Mouse (Mus musculus): Measurements from ENCODE around the gene Pygm. TPM values are rescaled to one million over a fixed set of nuclear protein-coding genes. Genes with fewer than 3 reads are reported as not detected.

Pygm gene
- polyA plus RNA-seq, 1 experiment from 2014 or later: 225 TPM

- Histone ChIP-seq H3K9me3 (ENCODE audit: control insufficient read depth, low read length) (no peaks in the 10 kb centered on the region), H3K9ac (ENCODE audit: low read length) (no peak overlapping the region), H3K4me3 (ENCODE audit: control insufficient read depth in 1 of 2, insufficient read depth in 1 of 2, low read depth in 1 of 2, low read length in 2 of 2) (no peak overlapping the region), H3K27ac (replicated peaks in 1 of 2; ENCODE audit: control insufficient read depth in 1 of 2, insufficient read depth in 1 of 2, low read depth in 2 of 2, low read length in 2 of 2) (no peak overlapping the region), H3K4me1 (ENCODE audit: control insufficient read depth in 2 of 2, insufficient read depth in 2 of 2, low read length in 2 of 2) (peaks cover 22 to 38% of the 10 kb centered on the region in 2 experiments), H3K36me3 (ENCODE audit: control insufficient read depth, insufficient read depth, low read length) (peaks cover 42% of the 10 kb centered on the region), H3K27me3 (ENCODE audit: control insufficient read depth, insufficient read depth, low read length) (no peaks in the 10 kb centered on the region), H3K4me2 (ENCODE audit: low read length) (no peak overlapping the region)
- ATAC-seq (ENCODE audit: insufficient number of reproducible peaks, insufficient read depth, low FRiP score, low read depth): no peak
- 93% methylated on average over 9 of the region's 9 CpGs for WGBS
Measured at GRCm38 (mm10) chr19:6380411-6381166, 3.6 kb upstream of the Pygm start.

- Histone ChIP-seq H3K4me3 (ENCODE audit: control insufficient read depth in 1 of 2, insufficient read depth in 1 of 2, low read depth in 1 of 2, low read length in 2 of 2) (no peak overlapping the region), H3K9me3 (ENCODE audit: control insufficient read depth, low read length) (no peaks in the 10 kb centered on the region), H3K27me3 (ENCODE audit: control insufficient read depth, insufficient read depth, low read length) (no peaks in the 10 kb centered on the region), H3K27ac (replicated peaks in 1 of 2; ENCODE audit: control insufficient read depth in 1 of 2, insufficient read depth in 1 of 2, low read depth in 2 of 2, low read length in 2 of 2) (no peak overlapping the region), H3K4me2 (ENCODE audit: low read length) (no peak overlapping the region), H3K36me3 (ENCODE audit: control insufficient read depth, insufficient read depth, low read length) (peaks cover 39% of the 10 kb centered on the region), H3K9ac (ENCODE audit: low read length) (no peak overlapping the region), H3K4me1 (ENCODE audit: control insufficient read depth in 2 of 2, insufficient read depth in 2 of 2, low read length in 2 of 2) (peaks cover 28 to 44% of the 10 kb centered on the region in 2 experiments)
- WGBS: 95% methylated on average over 5 of the region's 5 CpGs
- ATAC-seq (ENCODE audit: insufficient number of reproducible peaks, insufficient read depth, low FRiP score, low read depth): no peak
Measured at GRCm38 (mm10) chr19:6381238-6381637, 3.0 kb upstream of the Pygm start.

GRCm38 (mm10) chr19:6382323-6382924 lies 1.8 kb upstream of the Pygm start:
- peaks cover 39% of the 10 kb centered on the region for H3K36me3 ChIP-seq (ENCODE audit: control insufficient read depth, insufficient read depth, low read length)
- peaks cover 32 to 50% of the 10 kb centered on the region in 2 experiments for H3K4me1 ChIP-seq (ENCODE audit: control insufficient read depth in 2 of 2, insufficient read depth in 2 of 2, low read length in 2 of 2)
- H3K9ac ChIP-seq (ENCODE audit: low read length): no peak overlapping the region
- no peak overlapping the region for H3K4me3 ChIP-seq (ENCODE audit: control insufficient read depth in 1 of 2, insufficient read depth in 1 of 2, low read depth in 1 of 2, low read length in 2 of 2)
- no peaks in the 10 kb centered on the region for H3K9me3 ChIP-seq (ENCODE audit: control insufficient read depth, low read length)
- peak overlapping the region; percentile 8 to 94; a peak in 1 of 4 replicates for H3K27ac ChIP-seq (replicated peaks in 1 of 2; ENCODE audit: control insufficient read depth in 1 of 2, insufficient read depth in 1 of 2, low read depth in 2 of 2, low read length in 2 of 2)
- WGBS: 65% methylated on average over 4 of the region's 4 CpGs
- no peak overlapping the region for H3K4me2 ChIP-seq (ENCODE audit: low read length)
- ATAC-seq (ENCODE audit: insufficient number of reproducible peaks, insufficient read depth, low FRiP score, low read depth): no peak
- H3K27me3 ChIP-seq (ENCODE audit: control insufficient read depth, insufficient read depth, low read length): no peaks in the 10 kb centered on the region

- H3K9ac ChIP-seq (ENCODE audit: low read length): peak overlapping the region; percentile 47
- peaks cover 30 to 44% of the 10 kb centered on the region in 2 experiments for H3K4me1 ChIP-seq (ENCODE audit: control insufficient read depth in 2 of 2, insufficient read depth in 2 of 2, low read length in 2 of 2)
- H3K4me2 ChIP-seq (ENCODE audit: low read length): peak overlapping the region; percentile 83
- no peaks in the 10 kb centered on the region for H3K27me3 ChIP-seq (ENCODE audit: control insufficient read depth, insufficient read depth, low read length)
- peak overlapping the region; percentile 89 to 94 for H3K27ac ChIP-seq (replicated peaks in 1 of 2; ENCODE audit: control insufficient read depth in 1 of 2, insufficient read depth in 1 of 2, low read depth in 2 of 2, low read length in 2 of 2)
- ATAC-seq (ENCODE audit: insufficient number of reproducible peaks, insufficient read depth, low FRiP score, low read depth): no peak
- H3K4me3 ChIP-seq (ENCODE audit: control insufficient read depth in 1 of 2, insufficient read depth in 1 of 2, low read depth in 1 of 2, low read length in 2 of 2): no peak overlapping the region
- H3K9me3 ChIP-seq (ENCODE audit: control insufficient read depth, low read length): no peaks in the 10 kb centered on the region
- H3K36me3 ChIP-seq (ENCODE audit: control insufficient read depth, insufficient read depth, low read length): peaks cover 37% of the 10 kb centered on the region
- 20% methylated on average over 5 of the region's 5 CpGs for WGBS
Measured at GRCm38 (mm10) chr19:6383470-6383869, 729 bp upstream of the Pygm start.

DNA sequence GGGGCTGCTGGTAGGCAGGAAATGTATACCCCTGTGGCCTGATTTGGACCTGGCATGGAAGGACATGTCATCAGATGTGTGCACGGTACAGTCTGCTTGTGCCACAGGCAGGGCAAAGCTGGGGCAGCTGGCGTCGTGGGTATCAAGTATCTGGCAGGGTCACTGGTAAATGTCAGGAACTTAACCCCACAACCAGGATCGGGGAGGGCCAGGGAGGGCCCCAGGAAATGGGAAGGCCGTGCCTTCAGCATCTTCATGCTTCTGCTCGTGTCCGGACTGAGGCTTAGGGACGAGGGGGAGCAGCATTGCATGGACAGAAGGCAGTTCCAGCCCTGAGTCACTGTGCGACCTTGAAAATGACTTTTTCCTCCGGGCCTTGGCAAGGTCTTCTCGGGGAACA lies 755 bp downstream of the Pygm start:
- no peak for ATAC-seq (ENCODE audit: insufficient number of reproducible peaks, insufficient read depth, low FRiP score, low read depth)
- Histone ChIP-seq H3K36me3 (ENCODE audit: control insufficient read depth, insufficient read depth, low read length) (peaks cover 38% of the 10 kb centered on the region), H3K27me3 (ENCODE audit: control insufficient read depth, insufficient read depth, low read length) (no peaks in the 10 kb centered on the region), H3K4me1 (ENCODE audit: control insufficient read depth in 2 of 2, insufficient read depth in 2 of 2, low read length in 2 of 2) (peaks cover 30 to 52% of the 10 kb centered on the region in 2 experiments), H3K27ac (replicated peaks in 1 of 2; ENCODE audit: control insufficient read depth in 1 of 2, insufficient read depth in 1 of 2, low read depth in 2 of 2, low read length in 2 of 2) (peak overlapping the region; percentile 89 to 94), H3K9me3 (ENCODE audit: control insufficient read depth, low read length) (no peaks in the 10 kb centered on the region), H3K4me2 (ENCODE audit: low read length) (peak overlapping the region; percentile 83), H3K9ac (ENCODE audit: low read length) (peak overlapping the region; percentile 80), H3K4me3 (ENCODE audit: control insufficient read depth in 1 of 2, insufficient read depth in 1 of 2, low read depth in 1 of 2, low read length in 2 of 2) (peak overlapping the region; percentile 48 to 49)
- WGBS: 25% methylated on average over 11 of the region's 11 CpGs

DNA sequence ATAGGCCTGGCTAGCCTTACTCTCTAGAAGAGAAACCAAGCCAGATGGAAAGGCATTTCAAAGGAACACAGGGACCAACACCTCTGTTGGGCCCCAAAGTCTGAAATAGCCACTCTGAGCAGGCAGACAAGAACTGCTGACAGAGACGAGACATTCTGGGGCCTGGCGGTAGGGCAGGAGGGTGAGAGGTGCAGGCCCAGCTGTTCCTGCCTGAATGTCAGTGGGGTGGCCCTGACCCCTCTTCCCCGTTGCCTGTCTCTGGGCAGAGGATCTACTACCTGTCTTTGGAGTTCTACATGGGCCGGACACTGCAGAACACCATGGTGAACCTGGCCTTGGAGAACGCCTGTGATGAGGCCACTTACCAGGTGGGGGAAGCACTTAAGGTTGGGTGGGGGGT lies 1.2 kb downstream of the Pygm start:
- Histone ChIP-seq H3K9me3 (ENCODE audit: control insufficient read depth, low read length) (no peaks in the 10 kb centered on the region), H3K9ac (ENCODE audit: low read length) (peak overlapping the region; percentile 80), H3K4me2 (ENCODE audit: low read length) (peak overlapping the region; percentile 83), H3K36me3 (ENCODE audit: control insufficient read depth, insufficient read depth, low read length) (peaks cover 43% of the 10 kb centered on the region), H3K4me3 (ENCODE audit: control insufficient read depth in 1 of 2, insufficient read depth in 1 of 2, low read depth in 1 of 2, low read length in 2 of 2) (peak overlapping the region; percentile 48 to 49), H3K27ac (replicated peaks in 1 of 2; ENCODE audit: control insufficient read depth in 1 of 2, insufficient read depth in 1 of 2, low read depth in 2 of 2, low read length in 2 of 2) (peak overlapping the region; percentile 89 to 94), H3K4me1 (ENCODE audit: control insufficient read depth in 2 of 2, insufficient read depth in 2 of 2, low read length in 2 of 2) (peaks cover 30 to 52% of the 10 kb centered on the region in 2 experiments), H3K27me3 (ENCODE audit: control insufficient read depth, insufficient read depth, low read length) (no peaks in the 10 kb centered on the region)
- WGBS: 35% methylated on average over 5 of the region's 5 CpGs
- ATAC-seq (ENCODE audit: insufficient number of reproducible peaks, insufficient read depth, low FRiP score, low read depth): no peak

- 66% methylated on average over 7 of the region's 7 CpGs for whole genome bisulfite sequencing
- Histone ChIP-seq H3K4me1 (ENCODE audit: control insufficient read depth in 2 of 2, insufficient read depth in 2 of 2, low read length in 2 of 2) (peaks cover 30 to 52% of the 10 kb centered on the region in 2 experiments), H3K4me2 (ENCODE audit: low read length) (peak overlapping the region; percentile 83)
Measured at GRCm38 (mm10) chr19:6385821-6386220, 1.6 kb downstream of the Pygm start.

More at GRCm38 (mm10) chr19:6385821-6386220, 1.6 kb downstream of the Pygm start:
- Histone ChIP-seq H3K27ac (replicated peaks in 1 of 2; ENCODE audit: control insufficient read depth in 1 of 2, insufficient read depth in 1 of 2, low read depth in 2 of 2, low read length in 2 of 2) (peak overlapping the region; percentile 89 to 94), H3K27me3 (ENCODE audit: control insufficient read depth, insufficient read depth, low read length) (no peaks in the 10 kb centered on the region), H3K9ac (ENCODE audit: low read length) (peak overlapping the region; percentile 80), H3K9me3 (ENCODE audit: control insufficient read depth, low read length) (no peaks in the 10 kb centered on the region), H3K4me3 (ENCODE audit: control insufficient read depth in 1 of 2, insufficient read depth in 1 of 2, low read depth in 1 of 2, low read length in 2 of 2) (peak overlapping the region; percentile 48 to 49), H3K36me3 (ENCODE audit: control insufficient read depth, insufficient read depth, low read length) (peaks cover 47% of the 10 kb centered on the region)
- no peak for ATAC-seq (ENCODE audit: insufficient number of reproducible peaks, insufficient read depth, low FRiP score, low read depth)
